Mouse (Mus musculus) liver, adult 2 months (tissue): Measurements from ENCODE around the gene Arhgap6.

Source experiments
- CTCF ChIP-seq: fragments of 200-500 bp; IDR thresholded peaks from 2 replicates; pipeline ENCODE4 v1.5.1; 2011; ENCODE audit warnings: low read depth, low read length, control low read depth
- POLR2A ChIP-seq: fragments of 200-500 bp; IDR thresholded peaks from 2 replicates; pipeline ENCODE4 v1.6.1; 2011; ENCODE audit warnings: low read length, control low read depth; ENCODE audit not compliant: insufficient read depth; ENCODE audit errors: extremely low read depth

DNA sequence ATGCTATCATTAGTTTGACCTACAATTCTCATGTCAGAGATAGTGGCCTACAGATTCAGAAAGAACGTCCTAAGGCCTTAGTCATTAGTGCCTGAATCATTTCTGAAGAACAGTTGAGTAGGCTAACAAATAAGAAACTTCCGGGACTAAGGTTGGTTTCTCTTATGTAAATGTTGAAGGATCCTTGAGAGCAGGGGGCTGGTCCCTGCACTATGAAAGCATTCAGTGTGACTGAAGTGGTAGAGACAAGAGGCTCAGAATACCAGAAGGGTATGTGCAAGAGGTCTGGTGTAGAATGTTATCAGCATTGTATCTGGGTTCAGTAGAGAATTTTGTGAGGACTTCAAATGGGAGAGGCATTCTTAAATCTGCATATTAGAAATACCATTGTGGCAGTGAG lies 185.5 kb downstream of the Arhgap6 start:
- no peak for TF ChIP-seq CTCF
- no peak for TF ChIP-seq POLR2A
